Comparison of ENCODE assay signal across 7 mouse cellular contexts in the genomic region with DNA sequence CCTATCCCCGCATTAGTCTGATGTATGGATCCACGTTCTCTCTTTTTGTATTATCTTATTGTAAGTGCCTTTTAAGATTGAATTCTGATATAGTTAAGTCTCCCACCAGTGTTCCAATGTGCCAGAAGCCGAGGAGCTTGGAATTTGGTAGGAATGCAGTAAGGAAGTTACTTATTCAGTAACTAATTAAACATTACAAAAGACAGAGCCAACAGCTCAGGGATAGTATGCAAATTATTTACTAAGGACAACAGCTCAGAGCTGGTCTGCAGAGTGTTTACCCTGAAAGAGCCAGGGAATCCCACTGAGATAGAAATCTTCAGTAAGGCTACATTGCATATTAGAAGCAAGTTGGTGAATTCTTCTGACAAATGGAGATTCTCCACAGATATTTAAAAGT. TPM values are rescaled to one million over a fixed set of nuclear protein-coding genes. Genes with fewer than 3 reads are reported as not detected.
A peak's percentile ranks its signal among the peaks of the same experiment; 100 is the strongest.
DNase-seq lines count a peak whose midpoint lies in the region; ATAC-seq lines count a peak whose summit lies in the region.
"Not testable (repeated sequence)": the region's sequence is repeated elsewhere in the genome, so short reads cannot be mapped to it uniquely, and the experiment has no call there.

No protein-coding gene starts in this region.

- in situ Hi-C loops in ES-E14 (cut with MboI; ENCODE audit: low sequenced_read_pairs in 2 of 2, unreplicated experiment in 2 of 2): not testable (repeated sequence)

- not testable (repeated sequence) for H3K36me3 ChIP-seq in ES-E14 (ENCODE audit: control insufficient read depth, insufficient read depth, low read length, poor library complexity, severe bottlenecking); kidney, embryonic 16.5 days (ENCODE audit: insufficient read depth, low read length)

- H3K9me3 ChIP-seq in ES-E14 (ENCODE audit: control insufficient read depth, insufficient read depth, low read depth, low read length); kidney, embryonic 16.5 days (ENCODE audit: low read length): not testable (repeated sequence)

- H3K27me3 ChIP-seq in kidney, embryonic 16.5 days (ENCODE audit: insufficient read depth, low read length): not testable (repeated sequence)

- DNase-seq in ES-E14 (ENCODE audit: low read depth, low spot score) (peak; percentile 8), R1 (ENCODE audit: low read depth, low spot score) (peak; percentile 89)
- peak; percentile 4 for DNase-seq in kidney, adult 11 months
- peak; percentile 10 to 20 for DNase-seq in kidney, adult 8-10 months
- DNase-seq in kidney, postnatal 14 days: peak; percentile 6
- DNase-seq in yolk sac, embryonic 10.5 days (ENCODE audit: low spot score): peak; percentile 2

- peak; percentile 59; the same call in 1 of the 2 replicates for ATAC-seq in kidney, embryonic 16.5 days (ENCODE audit: low FRiP score, low TSS enrichment)

- 34% methylated on average over 3 of the region's 3 CpGs for WGBS in kidney, embryonic 16.5 days

- H3K4me1 ChIP-seq in ES-E14 (ENCODE audit: control insufficient read depth in 2 of 2, insufficient read depth in 2 of 2, low read length in 2 of 2, poor library complexity in 1 of 2); kidney, embryonic 16.5 days (ENCODE audit: insufficient read depth, low read length): not testable (repeated sequence)

- not testable (repeated sequence) for H3K27ac ChIP-seq in ES-E14 (ENCODE audit: insufficient read depth, low read depth, low read length, poor library complexity, severe bottlenecking); kidney, embryonic 16.5 days (ENCODE audit: low read length)

- H3K4me2 ChIP-seq in kidney, embryonic 16.5 days (replicated peaks; ENCODE audit: low read depth, low read length): not testable (repeated sequence)

- H3K9ac ChIP-seq in ES-E14 (ENCODE audit: insufficient read depth, low read depth, low read length, poor library complexity, severe bottlenecking); kidney, embryonic 16.5 days (replicated peaks; ENCODE audit: low read length): not testable (repeated sequence)

- not testable (repeated sequence) for H3K4me3 ChIP-seq in ES-E14 (ENCODE audit: insufficient read depth in 1 of 2, low read depth in 1 of 2, low read length in 2 of 2, poor library complexity in 1 of 2, severe bottlenecking in 1 of 2); kidney, embryonic 16.5 days (ENCODE audit: low read length)

RNA-seq across cellular contexts. Expression of gene Dmac1, which starts 43.5 kb away (rescaled TPM):
- total RNA-seq in ES-E14 (2012; rRNA removed): 56.6 and 66.7 TPM in 2 replicates
- 114 and 117 TPM in 2 replicates for polyA plus RNA-seq in kidney, embryonic 16.5 days (2015; fragmentation: Nextera tagmentation; extraction: Ambion mirVana)

Comparison
In these comparisons a context has a peak if more than half of its experiments do, and no peak if none do; other contexts are left out.
1. DNase-seq: peak in every context shown above with its lines; median percentile 89 in R1; 15 in kidney, adult 8-10 months; 8 in ES-E14; 6 in kidney, postnatal 14 days; 4 in kidney, adult 11 months; 2 in yolk sac, embryonic 10.5 days.